Mouse (Mus musculus): ENCODE results near the gene Foxn1.

DNA sequence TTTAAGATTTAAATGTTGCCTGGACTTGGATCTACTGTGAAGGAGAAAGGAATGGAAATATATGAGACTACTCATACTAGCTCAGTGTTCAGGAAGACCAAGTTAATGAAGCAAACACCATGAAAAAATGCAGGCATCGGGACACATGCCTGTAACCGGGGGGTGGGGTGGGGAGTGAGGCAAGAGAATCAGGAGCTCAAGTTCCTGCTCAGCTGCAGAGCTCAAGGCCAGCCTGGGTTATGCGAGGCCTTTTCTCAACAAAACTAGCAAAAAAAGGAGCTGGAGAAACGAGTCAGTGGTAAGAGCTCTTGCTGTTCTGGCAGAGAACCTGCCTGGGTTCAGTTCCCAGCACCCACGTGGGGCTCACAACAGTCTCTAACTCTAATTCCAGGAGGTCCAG, 52.4 kb downstream of the Foxn1 start:
- TF ChIP-seq CTCF (IDR thresholded peaks at IDR 0.05; ENCODE audit: low read depth, low read length) (no peak), POLR2A (IDR thresholded peaks at IDR 0.05; ENCODE audit: extremely low read depth, insufficient read depth, low read length) (no peak)

All from liver, adult 2 months (tissue).